In genomic region chrX:95965036-95965435, GRCm38 (mm10) we compare ENCODE assay signal across 18 mouse cellular contexts. TPM values are rescaled to one million over a fixed set of nuclear protein-coding genes. Genes with fewer than 3 reads are reported as not detected.
DNase-seq lines count a peak whose midpoint lies in the region; TF ChIP-seq lines count a peak whose summit lies in the region.
"Had no signal": no experiment of that assay in that cellular context is flagged by ENCODE, and none has a peak within 500 bp of the region (broad histone marks: within the 10 kb centered on the region; RNA-seq: fewer than 3 reads in every experiment).

No protein-coding gene starts in this region.

- no peak overlapping the region; the same call in 1 of the 2 replicates for H3K4me3 ChIP-seq in testis, adult 2 months (ENCODE audit: control insufficient read depth, low read depth, low read length)
- H3K4me3 ChIP-seq: embryonic facial prominence, embryonic 13.5 days; embryonic facial prominence, embryonic 15.5 days; erythroblast, embryonic 14.5 days; forebrain, embryonic 10.5 days; forebrain, embryonic 12.5 days had no signal

- TF ChIP-seq CTCF in testis, adult 2 months (IDR thresholded peaks at IDR 0.05; ENCODE audit: control insufficient read depth, insufficient read depth, insufficient replicate concordance, low read depth, low read length): no peak

- H3K4me1 ChIP-seq in testis, adult 2 months (ENCODE audit: control insufficient read depth, insufficient read depth, low read length): peaks cover 2% of the 10 kb centered on the region
- H3K4me1 ChIP-seq: embryonic facial prominence, embryonic 13.5 days; embryonic facial prominence, embryonic 15.5 days had no signal

- H3K27me3 ChIP-seq in testis, adult 2 months (ENCODE audit: control insufficient read depth, insufficient read depth, low read length): no peaks in the 10 kb centered on the region
- H3K27me3 ChIP-seq: embryonic facial prominence, embryonic 13.5 days; embryonic facial prominence, embryonic 15.5 days; forebrain, embryonic 12.5 days had no signal

- TF ChIP-seq POLR2A in testis, adult 2 months (IDR thresholded peaks at IDR 0.05; ENCODE audit: control insufficient read depth, low read depth, low read length): no peak

- H3K27ac ChIP-seq in testis, adult 2 months (ENCODE audit: control insufficient read depth, insufficient read depth, low read depth, low read length): peak overlapping the region; percentile 63; the same call in 1 of the 2 replicates
- H3K27ac ChIP-seq: embryonic facial prominence, embryonic 13.5 days; embryonic facial prominence, embryonic 15.5 days; forebrain, embryonic 10.5 days; forebrain, embryonic 12.5 days had no signal

- DNase-seq in adrenal gland, postnatal 25 days: peak; percentile 7
- DNase-seq in adrenal gland, adult 18-20 months (ENCODE audit: low spot score in 2 of 2): no peak
- DNase-seq in testis, postnatal 10 days (ENCODE audit: low spot score): no peak
- no peak for DNase-seq in gastrocnemius, postnatal 25 days
- DNase-seq: adrenal gland, postnatal 10 days; cerebellum, adult 11 months; cerebellum, adult 18-20 months; cerebellum, adult 8-10 months; cerebellum, adult 9-11 months; cerebellum, postnatal 14 days; cerebellum, postnatal 36 days; embryo, embryonic 11 days had no signal

- no peaks in the 10 kb centered on the region for H3K36me3 ChIP-seq in testis, adult 2 months (ENCODE audit: control insufficient read depth, insufficient read depth, low read length)
- H3K36me3 ChIP-seq: embryonic facial prominence, embryonic 13.5 days; embryonic facial prominence, embryonic 15.5 days; forebrain, embryonic 10.5 days; forebrain, embryonic 12.5 days had no signal

RNA-seq across cellular contexts. Expression of gene Las1l, which starts 8.3 kb away (rescaled TPM):
- 43.6 and 47.6 TPM in 2 replicates for total RNA-seq in adrenal gland, postnatal 25 days (2021)
- 10 to 100 TPM; 42.7 to 46.4 TPM for total RNA-seq in adrenal gland, adult 18-20 months (2021)
- 4.9 and 8.1 TPM in 2 replicates for polyA plus RNA-seq in testis, adult 2 months (2012; rRNA removed)
- 10 to 100 TPM; 25.9 to 28.3 TPM for total RNA-seq in gastrocnemius, postnatal 25 days (2021)
